In genomic region chr17:29018292-29018984, GRCm38 (mm10) we compare ENCODE assay signal across 8 mouse cellular contexts. TPM values are rescaled to one million over a fixed set of nuclear protein-coding genes. Genes with fewer than 3 reads are reported as not detected.
DNase-seq lines count a peak whose midpoint lies in the region; ATAC-seq and TF ChIP-seq lines count a peak whose summit lies in the region.

No protein-coding gene starts in this region.

- H3K9me3 ChIP-seq in stomach, embryonic 16.5 days (replicated peaks; ENCODE audit: control insufficient read depth, low read length): no peaks in the 10 kb centered on the region

- peak; percentile 46 for DNase-seq in retina, postnatal 1 day
- no peak for DNase-seq in retina, embryonic 14.5 days (ENCODE audit: low spot score)
- peak; percentile 51 to 54 for DNase-seq in heart, postnatal 14 days
- no peak for DNase-seq in layer of hippocampus, postnatal 25 days (ENCODE audit: extremely low spot score in 1 of 2, low spot score in 1 of 2)
- DNase-seq in adrenal gland, adult 2 months: no peak
- DNase-seq in left cerebral cortex, postnatal 14 days (ENCODE audit: low spot score in 2 of 2): no peak

- H3K4me2 ChIP-seq in stomach, embryonic 16.5 days (ENCODE audit: low read depth, low read length): no peak overlapping the region

- no peaks in the 10 kb centered on the region for H3K4me1 ChIP-seq in cortical plate, adult 2 months (ENCODE audit: control insufficient read depth, insufficient read depth, low read length)
- peaks cover 5% of the 10 kb centered on the region; the same call in 1 of the 2 replicates for H3K4me1 ChIP-seq in stomach, embryonic 16.5 days (ENCODE audit: control insufficient read depth, insufficient read depth, low read length)

- H3K9ac ChIP-seq in stomach, embryonic 16.5 days (ENCODE audit: low read length): no peak overlapping the region

- no peaks in the 10 kb centered on the region for H3K27me3 ChIP-seq in stomach, embryonic 16.5 days (ENCODE audit: control insufficient read depth, insufficient read depth, low read length)

- TF ChIP-seq CTCF in cortical plate, adult 2 months (IDR thresholded peaks at IDR 0.05; ENCODE audit: extremely low read depth, insufficient read depth, low read length): 0 out of 2 replicates have a peak, but pooled peaks have one; percentile 14

- no peaks in the 10 kb centered on the region for H3K36me3 ChIP-seq in stomach, embryonic 16.5 days (ENCODE audit: control insufficient read depth, insufficient read depth, low read length)

- no peak overlapping the region for H3K4me3 ChIP-seq in cortical plate, adult 2 months (ENCODE audit: insufficient read depth, low read length)
- no peak overlapping the region for H3K4me3 ChIP-seq in stomach, embryonic 16.5 days (replicated peaks; ENCODE audit: low read length)

- H3K27ac ChIP-seq in cortical plate, adult 2 months (ENCODE audit: insufficient read depth, low read length): no peak overlapping the region
- no peak overlapping the region for H3K27ac ChIP-seq in stomach, embryonic 16.5 days (ENCODE audit: low read length)

- ATAC-seq in stomach, embryonic 16.5 days (ENCODE audit: insufficient read depth, low FRiP score): peak; percentile 37; the same call in 1 of the 2 replicates

- intact Hi-C loops in heart, postnatal 14 days (cut with DNase I): no loop called here
- intact Hi-C loops in left cerebral cortex, postnatal 14 days (cut with DNase I): no loop called here

- no peak for TF ChIP-seq POLR2A in cortical plate, adult 2 months (IDR thresholded peaks at IDR 0.05; ENCODE audit: extremely low read depth, insufficient read depth, low read length)

- WGBS in stomach, embryonic 16.5 days: 53% methylated on average over 11 of the region's 11 CpGs

RNA-seq across cellular contexts. Expression of gene Stk38, which starts 10.6 kb away (rescaled TPM):
- polyA plus RNA-seq in cortical plate, adult 2 months (2012; rRNA removed): 62.0 and 69.6 TPM in 2 replicates
- total RNA-seq in heart, postnatal 14 days (2021): 10 to 100 TPM; 47.6 to 48.8 TPM
- polyA plus RNA-seq in stomach, embryonic 16.5 days (2015; fragmentation: Nextera tagmentation; extraction: Ambion mirVana): 118 and 120 TPM in 2 replicates
- total RNA-seq in layer of hippocampus, postnatal 25 days (2021): 10 to 100 TPM; 36.7 to 59.1 TPM
- total RNA-seq in adrenal gland, adult 2 months (2021): 10 to 100 TPM; 50.5 to 52.6 TPM
- polyA plus RNA-seq in adrenal gland, adult 2 months (2012; rRNA removed): 151 and 161 TPM in 2 replicates
- 10 to 100 TPM; 47.5 to 49.2 TPM for total RNA-seq in left cerebral cortex, postnatal 14 days (2021)

RNA-seq across cellular contexts. Expression of gene Srsf3, which starts 14.0 kb away (rescaled TPM):
- 107 and 110 TPM in 2 replicates for polyA plus RNA-seq in cortical plate, adult 2 months (2012; rRNA removed)
- total RNA-seq in heart, postnatal 14 days (2021): 100 to 1,000 TPM in 1 of 2 experiments, 10 to 100 TPM in 1; 99.7 to 120 TPM
- polyA plus RNA-seq in stomach, embryonic 16.5 days (2015; fragmentation: Nextera tagmentation; extraction: Ambion mirVana): 456 and 477 TPM in 2 replicates
- 100 to 1,000 TPM; 125 to 140 TPM for total RNA-seq in layer of hippocampus, postnatal 25 days (2021)
- 100 to 1,000 TPM in 1 of 2 experiments, 10 to 100 TPM in 1; 94.0 to 149 TPM for total RNA-seq in adrenal gland, adult 2 months (2021)
- polyA plus RNA-seq in adrenal gland, adult 2 months (2012; rRNA removed): 161 and 183 TPM in 2 replicates
- total RNA-seq in left cerebral cortex, postnatal 14 days (2021): 100 to 1,000 TPM; 125 to 127 TPM

Comparison
In these comparisons a context has a peak if more than half of its experiments do, and no peak if none do; other contexts are left out.
1. DNase-seq: peak in retina, postnatal 1 day (single experiment) and heart, postnatal 14 days (2 of 2); none in retina, embryonic 14.5 days (single experiment), layer of hippocampus, postnatal 25 days (0 of 2), adrenal gland, adult 2 months (single experiment) and left cerebral cortex, postnatal 14 days (0 of 2).